Mouse (Mus musculus): ENCODE results near the gene Pla2g2c.

The Pla2g2c gene

GRCm38 (mm10) chr4:138724354-138725126 lies at the start of gene Pla2g2c:
Pla2g2c (plus strand) TSS chr4:138724792.
- no peak for DNase-seq (ENCODE audit: low read depth, low spot score)

- peak; percentile 80 for DNase-seq (ENCODE audit: low read depth, low spot score)
These were observed 48.1 kb upstream of the Pla2g2c start for GRCm38 (mm10) chr4:138676480-138676879.

- peak; percentile 88 for DNase-seq (ENCODE audit: low read depth, low spot score)
These were observed 47.0 kb upstream of the Pla2g2c start for GRCm38 (mm10) chr4:138677579-138677978.

GRCm38 (mm10) chr4:138680124-138680523 lies 44.5 kb upstream of the Pla2g2c start:
- no peak for DNase-seq (ENCODE audit: low read depth, low spot score)

- no peak for DNase-seq (ENCODE audit: low read depth, low spot score)
These were observed 41.8 kb upstream of the Pla2g2c start for GRCm38 (mm10) chr4:138682760-138683159.

- no peak for DNase-seq (ENCODE audit: low read depth, low spot score)
These were observed 38.8 kb upstream of the Pla2g2c start for GRCm38 (mm10) chr4:138685813-138686212.

GRCm38 (mm10) chr4:138689094-138689512 lies 35.5 kb upstream of the Pla2g2c start:
- no peak for DNase-seq (ENCODE audit: low read depth, low spot score)

- DNase-seq (ENCODE audit: low read depth, low spot score), result peak; percentile 91
These were observed 34.0 kb upstream of the Pla2g2c start for GRCm38 (mm10) chr4:138690561-138690960.

- peak; percentile 53 for DNase-seq (ENCODE audit: low read depth, low spot score)
These were observed 33.0 kb upstream of the Pla2g2c start for GRCm38 (mm10) chr4:138691443-138692181.

GRCm38 (mm10) chr4:138693043-138693692 lies 31.4 kb upstream of the Pla2g2c start:
- DNase-seq (ENCODE audit: low read depth, low spot score), result peak; percentile 77

- DNase-seq (ENCODE audit: low read depth, low spot score), result peak; percentile 44
These were observed 27.9 kb upstream of the Pla2g2c start for GRCm38 (mm10) chr4:138696720-138697119.

GRCm38 (mm10) chr4:138697166-138697860 lies 27.3 kb upstream of the Pla2g2c start:
- no peak for DNase-seq (ENCODE audit: low read depth, low spot score)

- DNase-seq (ENCODE audit: low read depth, low spot score), result no peak
These were observed 26.3 kb upstream of the Pla2g2c start for GRCm38 (mm10) chr4:138698296-138698695.

- peak; percentile 94 for DNase-seq (ENCODE audit: low read depth, low spot score)
These were observed 24.2 kb upstream of the Pla2g2c start for GRCm38 (mm10) chr4:138700184-138700982.

- DNase-seq (ENCODE audit: low read depth, low spot score), result peak; percentile 71
These were observed 23.5 kb upstream of the Pla2g2c start for GRCm38 (mm10) chr4:138701111-138701510.

GRCm38 (mm10) chr4:138702031-138702430 lies 22.6 kb upstream of the Pla2g2c start:
- DNase-seq (ENCODE audit: low read depth, low spot score), result peak; percentile 64

- DNase-seq (ENCODE audit: low read depth, low spot score), result peak; percentile 81
These were observed 22.1 kb upstream of the Pla2g2c start for GRCm38 (mm10) chr4:138702528-138702927.

- no peak for DNase-seq (ENCODE audit: low read depth, low spot score)
These were observed 21.0 kb upstream of the Pla2g2c start for GRCm38 (mm10) chr4:138703591-138703990.

- DNase-seq (ENCODE audit: low read depth, low spot score), result peak; percentile 36
These were observed 20.4 kb upstream of the Pla2g2c start for GRCm38 (mm10) chr4:138704169-138704568.

- peak; percentile 97 for DNase-seq (ENCODE audit: low read depth, low spot score)
These were observed 18.0 kb upstream of the Pla2g2c start for GRCm38 (mm10) chr4:138706620-138707019.

- peak; percentile 89 for DNase-seq (ENCODE audit: low read depth, low spot score)
These were observed 16.0 kb upstream of the Pla2g2c start for GRCm38 (mm10) chr4:138708636-138709035.
